Mouse (Mus musculus): ENCODE results near the gene Wdr83.

Wdr83 gene

DNA sequence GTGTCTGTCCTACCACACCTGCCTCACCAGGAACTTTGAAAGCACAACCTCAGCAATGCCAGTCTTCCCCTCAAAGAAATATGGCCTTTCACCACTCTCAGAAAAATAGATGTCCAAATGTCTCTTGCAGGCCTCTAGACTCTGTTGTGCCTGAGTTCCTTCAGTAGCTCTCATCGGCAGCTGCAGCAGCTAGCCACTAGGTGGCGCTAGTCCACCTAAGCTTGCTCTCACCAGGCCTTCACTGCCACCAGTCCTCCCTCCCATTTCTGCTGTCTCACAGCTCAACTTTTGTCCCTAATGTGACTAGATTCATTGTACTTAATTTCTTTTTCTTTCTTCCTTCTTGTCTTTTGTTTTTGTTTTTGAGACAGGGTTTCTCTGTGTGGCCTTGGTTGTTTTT lies 4.1 kb downstream of the Wdr83 start:
- DNase-seq (ENCODE audit: low spot score) = peak; percentile 95

DNA sequence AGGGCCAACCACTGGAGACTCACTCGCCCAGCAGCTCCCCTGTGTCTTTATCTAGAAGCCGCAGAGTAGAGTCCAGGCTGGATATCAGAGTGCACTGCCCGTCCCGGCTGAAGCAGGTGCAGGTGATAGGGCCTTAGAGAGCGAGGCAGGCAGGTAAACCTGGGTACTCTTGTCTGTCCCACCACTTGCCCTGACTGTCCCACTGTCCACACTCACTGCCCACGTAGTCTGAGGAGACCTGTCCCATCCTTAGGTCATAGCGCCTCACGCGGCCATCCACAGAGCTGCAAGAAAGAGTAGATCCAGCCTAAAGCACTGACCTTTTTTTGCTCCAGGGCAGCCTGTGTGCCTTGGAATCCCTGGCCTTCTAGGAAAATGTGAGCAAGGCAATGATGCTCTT lies 5.1 kb downstream of the Wdr83 start:
- peak; percentile 67 for DNase-seq (ENCODE audit: low spot score)

- DNase-seq (ENCODE audit: low spot score) = no peak
Measured at GRCm38 (mm10) chr8:85074617-85075016, 6.5 kb downstream of the Wdr83 start.

GRCm38 (mm10) chr8:85074167-85074566 lies 6.9 kb downstream of the Wdr83 start:
- no peak for DNase-seq (ENCODE audit: low spot score)

- DNase-seq (ENCODE audit: low spot score) = no peak
Measured at GRCm38 (mm10) chr8:85073041-85073612, 8.0 kb downstream of the Wdr83 start.

GRCm38 (mm10) chr8:85072364-85072929 lies 8.7 kb downstream of the Wdr83 start:
- no peak for DNase-seq (ENCODE audit: low spot score)

DNA sequence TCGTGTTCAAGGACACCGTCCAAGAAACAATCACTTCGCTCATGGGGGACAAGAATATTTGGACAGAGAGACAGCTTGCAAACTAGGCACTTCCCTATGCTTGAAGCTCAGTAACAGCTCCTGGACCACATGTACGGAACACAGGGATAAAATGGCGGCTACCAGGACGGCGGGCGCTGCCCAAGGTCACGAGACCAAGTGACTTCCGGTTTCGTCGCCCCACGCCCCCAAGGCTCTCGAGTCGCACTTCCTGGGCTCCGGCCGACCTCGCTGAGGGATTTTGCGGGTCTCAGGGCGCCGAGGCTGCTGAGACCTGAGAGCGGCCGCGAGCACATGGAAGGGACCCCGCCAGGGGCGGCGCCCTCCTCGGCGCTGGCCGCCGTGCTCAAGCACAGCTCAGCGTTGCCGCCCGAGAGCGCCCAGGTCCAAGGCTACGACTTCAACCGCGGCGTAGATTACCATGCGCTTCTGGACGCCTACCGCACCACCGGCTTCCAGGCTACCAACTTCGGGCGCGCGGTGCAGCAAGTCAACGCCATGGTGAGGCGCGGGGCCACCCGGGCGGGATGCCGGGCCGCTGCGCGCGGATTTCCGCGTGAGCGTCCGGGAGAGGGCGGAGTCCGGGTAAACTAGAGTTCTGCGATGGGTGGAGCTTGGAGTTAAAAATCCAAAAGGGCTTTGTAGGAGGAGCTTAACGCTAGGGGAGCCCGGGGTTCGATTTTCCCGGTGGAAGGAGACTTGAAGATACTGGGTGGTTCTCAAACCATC lies 9.4 kb downstream of the Wdr83 start, which contains the start of gene Dhps:
Gene Dhps, plus strand, starts transcription at position 244 of the 768 bp plus-strand sequence.
- peak; percentile 93 for DNase-seq (ENCODE audit: low spot score)

DNA sequence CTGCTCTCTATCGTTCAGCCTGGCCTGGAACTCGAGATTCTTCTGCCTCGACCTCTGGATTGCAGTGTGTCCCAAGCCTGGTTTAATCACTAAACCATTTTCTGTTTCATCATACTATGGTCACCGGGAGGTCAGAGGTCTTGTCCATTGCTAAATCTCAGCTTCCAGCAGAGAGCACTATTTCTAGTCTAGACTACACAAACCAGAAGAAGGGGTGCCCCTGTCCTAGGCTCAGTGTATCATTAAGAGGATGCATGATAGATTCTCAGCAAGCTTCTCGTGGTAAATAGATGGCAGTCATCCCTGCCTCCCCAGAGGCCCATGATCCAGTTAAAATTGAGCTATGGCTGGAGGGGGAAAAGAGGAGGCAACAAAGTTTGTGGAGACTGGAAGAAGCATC lies 10.1 kb downstream of the Wdr83 start:
- peak; percentile 28 for DNase-seq (ENCODE audit: low spot score)

DNA sequence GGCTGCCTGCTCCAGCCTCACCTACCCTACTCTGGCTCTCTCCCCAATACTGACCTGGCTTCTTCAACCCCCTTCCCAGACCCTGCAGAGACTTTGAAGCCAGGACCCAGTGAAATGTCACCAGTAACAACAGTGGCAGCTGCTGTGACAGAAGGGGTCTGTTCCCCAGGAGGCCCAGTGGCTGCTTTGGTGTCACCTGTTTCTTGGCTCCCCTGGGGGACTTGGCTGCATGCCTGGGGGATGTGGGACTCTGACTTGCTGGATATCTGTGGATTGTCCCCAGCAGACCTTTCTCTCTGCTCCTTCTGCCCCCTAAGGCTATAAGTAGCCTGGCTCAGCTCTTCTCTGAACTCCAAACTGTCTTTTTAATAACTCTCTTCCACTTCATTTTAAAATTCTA lies 13.1 kb downstream of the Wdr83 start, which contains the start of gene Gm5741:
Gene Gm5741, minus strand, starts transcription at position 1 of the 400 bp plus-strand sequence.
- DNase-seq (ENCODE audit: low spot score) = no peak

- no peak for DNase-seq (ENCODE audit: low spot score)
Measured at GRCm38 (mm10) chr8:85067155-85067554, 14.0 kb downstream of the Wdr83 start.

DNA sequence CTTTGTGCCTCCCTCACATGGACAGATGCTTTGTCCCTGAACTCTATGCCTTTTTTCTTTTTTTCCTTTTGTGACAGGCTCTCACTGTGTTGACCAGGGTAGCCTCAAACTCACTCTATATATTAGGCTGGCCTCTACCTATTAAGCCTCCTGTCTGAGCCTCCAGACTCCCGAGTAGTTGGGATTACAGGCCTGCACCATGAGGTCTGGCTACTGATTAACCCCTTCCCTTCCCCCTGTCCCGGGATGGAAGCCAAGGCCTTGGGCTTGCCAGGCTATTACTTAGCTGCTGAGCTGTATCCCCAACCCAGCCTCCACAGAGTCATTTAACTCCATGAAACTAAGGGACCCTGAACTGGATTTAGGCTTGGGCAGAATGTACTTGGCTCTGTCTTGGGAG lies 15.9 kb downstream of the Wdr83 start:
- DNase-seq (ENCODE audit: low spot score) = no peak

DNA sequence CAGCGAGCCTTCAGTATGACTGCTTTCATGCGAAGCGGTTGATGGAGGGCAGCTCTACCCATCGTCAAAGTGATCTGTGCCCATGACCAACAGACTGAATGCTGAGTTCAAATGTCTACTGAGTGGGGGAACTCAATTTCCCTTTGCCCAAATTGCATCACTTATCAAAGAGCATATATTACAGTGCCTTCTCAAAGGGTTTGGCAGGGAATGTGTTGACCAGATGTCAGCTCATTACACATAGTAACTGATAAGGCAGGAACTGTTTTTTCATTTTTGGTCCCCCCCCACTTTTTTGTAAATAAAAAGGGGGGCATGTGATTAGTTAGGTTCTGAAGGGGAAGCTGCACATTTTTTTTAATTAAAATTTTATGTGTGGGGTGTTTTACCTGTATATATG lies 18.5 kb downstream of the Wdr83 start:
- no peak for DNase-seq (ENCODE audit: low spot score)

- DNase-seq (ENCODE audit: low spot score) = peak; percentile 96
Measured at GRCm38 (mm10) chr8:85059879-85060616, 21.1 kb downstream of the Wdr83 start, which contains the start of gene Fbxw9. Fbxw9 (plus strand) TSS chr8:85060055.

DNA sequence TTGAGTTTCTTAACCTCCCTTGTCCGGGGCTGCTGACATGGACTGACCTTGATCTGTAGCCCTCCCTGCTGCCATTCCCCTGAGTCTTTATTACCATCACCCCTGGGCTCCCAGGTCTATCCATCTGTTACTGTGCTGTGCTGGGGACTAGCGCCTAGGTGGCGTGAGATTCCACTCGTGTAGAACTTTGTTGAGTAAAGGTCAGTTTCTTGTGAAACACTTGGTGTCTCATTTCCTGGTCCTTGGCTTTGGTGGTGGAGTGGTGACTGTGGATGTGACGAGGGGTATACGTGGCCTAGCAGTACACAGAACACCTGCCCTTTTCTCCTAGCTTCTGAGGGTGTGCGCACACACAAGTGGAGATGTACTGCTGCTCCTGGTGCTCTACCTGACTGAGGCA lies 23.7 kb downstream of the Wdr83 start:
- no peak for DNase-seq (ENCODE audit: low spot score)

GRCm38 (mm10) chr8:85043619-85044018 lies 37.5 kb downstream of the Wdr83 start:
- no peak for DNase-seq (ENCODE audit: low spot score)

DNA sequence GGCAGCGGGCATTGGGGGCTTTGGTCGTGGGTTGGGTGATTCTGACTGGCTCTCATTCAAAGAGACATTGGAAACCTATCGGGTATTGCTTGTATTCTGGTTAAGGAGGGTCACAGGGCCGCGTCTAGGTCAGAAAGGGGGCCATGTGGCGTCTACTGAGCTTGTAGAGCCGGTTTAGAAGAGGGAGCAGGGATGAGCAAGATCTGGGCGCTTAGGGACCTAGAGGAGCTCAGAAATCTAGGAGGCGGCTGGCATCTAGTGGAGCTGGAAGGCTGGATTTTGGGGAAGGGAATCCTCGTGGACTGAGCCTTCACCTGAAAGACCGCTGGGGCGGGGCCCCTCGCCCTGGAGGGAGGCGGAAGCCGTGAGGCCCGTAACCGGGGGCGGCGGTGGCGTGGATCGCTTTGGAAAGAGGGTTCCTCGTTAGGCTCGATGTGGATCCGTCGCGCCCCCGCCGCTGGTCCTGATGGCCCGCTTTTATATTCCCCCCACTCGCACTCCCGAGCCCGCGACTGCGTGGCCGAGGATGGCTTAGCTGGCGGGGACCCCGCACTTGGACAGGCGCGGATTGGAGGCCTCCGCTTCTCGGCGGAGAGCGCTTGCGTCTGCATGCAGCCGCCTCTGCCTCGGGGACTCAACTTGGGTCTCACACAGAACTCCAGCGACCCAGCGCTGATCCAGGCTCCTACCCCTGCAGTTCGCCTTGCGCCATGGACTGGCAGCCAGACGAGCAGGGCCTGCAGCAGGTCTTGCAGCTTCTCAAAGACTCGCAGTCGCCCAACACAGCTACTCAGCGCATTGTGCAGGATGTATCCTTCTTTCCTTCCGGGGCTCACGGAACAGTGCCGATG lies 43.2 kb downstream of the Wdr83 start:
- peak; percentile 49 for DNase-seq (ENCODE audit: low spot score)

DNA sequence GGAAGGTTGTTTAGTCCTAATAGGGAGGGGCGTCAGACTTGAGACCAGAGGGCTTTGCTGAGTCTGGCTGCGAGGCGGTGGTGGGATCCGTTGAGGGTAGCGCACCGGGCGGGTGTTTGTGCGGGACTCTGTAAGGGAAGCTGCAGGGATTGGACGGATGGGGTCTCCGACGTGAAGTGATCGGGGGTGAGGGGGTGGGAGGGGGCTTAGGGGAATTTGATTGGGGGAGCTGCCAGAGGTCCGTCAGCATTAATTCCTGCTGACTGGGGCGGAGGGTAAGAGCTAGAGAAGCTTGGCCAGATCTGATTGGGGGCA lies 43.8 kb downstream of the Wdr83 start:
- DNase-seq (ENCODE audit: low spot score) = peak; percentile 66

DNA sequence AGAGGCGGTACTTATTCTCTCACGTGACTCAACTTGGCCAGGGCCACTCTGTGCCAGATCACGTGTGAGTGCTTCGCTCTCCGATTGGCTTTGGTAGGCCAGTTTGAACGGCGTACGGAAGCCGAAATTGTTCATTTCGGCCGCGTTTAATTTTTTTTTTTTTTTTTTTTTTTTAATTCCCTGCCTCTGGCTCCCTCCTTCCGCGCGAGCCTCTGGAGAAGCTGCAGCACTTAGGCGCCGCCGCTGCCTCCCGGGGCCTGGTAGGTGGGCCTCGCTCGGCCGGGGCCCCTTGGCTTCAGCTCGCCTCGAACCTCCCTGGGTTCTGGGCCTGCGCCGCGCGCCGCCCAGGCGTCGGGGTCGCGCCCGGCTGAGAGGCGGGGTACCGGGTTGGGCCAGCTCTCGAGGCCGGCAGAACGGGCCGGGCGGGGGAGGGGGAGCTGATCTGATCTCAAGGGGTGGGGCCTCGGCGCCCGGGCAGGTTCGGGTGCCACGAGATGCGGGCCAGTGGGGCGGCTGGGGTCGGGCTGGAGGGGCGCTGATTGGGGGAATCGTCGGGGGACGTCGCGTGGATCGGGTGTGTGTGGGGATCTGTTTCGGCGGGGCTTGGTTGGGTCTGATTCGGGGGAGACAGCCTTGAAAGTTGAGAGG lies 44.3 kb downstream of the Wdr83 start, which contains the start of gene Tnpo2:
Gene Tnpo2, plus strand, starts transcription at position 198 of the 648 bp plus-strand sequence.
- DNase-seq (ENCODE audit: low spot score) = peak; percentile 94

- DNase-seq (ENCODE audit: low spot score) = no peak
Measured at GRCm38 (mm10) chr8:85036381-85036717, 44.8 kb downstream of the Wdr83 start.

- no peak for DNase-seq (ENCODE audit: low spot score)
Measured at GRCm38 (mm10) chr8:85035728-85036310, 45.3 kb downstream of the Wdr83 start.

Measured in retina, embryonic 14.5 days (tissue).